Mouse (Mus musculus) thymus, adult 2 months (tissue): Measurements from ENCODE around the gene a. TPM values are rescaled to one million over a fixed set of nuclear protein-coding genes. Genes with fewer than 3 reads are reported as not detected.

Source experiments
- DNase-seq: peaks from one replicate; pipeline ENCODE4 v3.0.0; 2021
- H3K27ac ChIP-seq: fragments of 200-500 bp; 2 replicates; pipeline ENCODE4 v1.5.1; 2012; ENCODE audit warnings: low read length, control low read depth; ENCODE audit not compliant: control insufficient read depth, insufficient read depth
- H3K27me3 ChIP-seq: fragments of 200-500 bp; 2 replicates; pipeline ENCODE4 v1.6.1; 2012; ENCODE audit warnings: mild to moderate bottlenecking, low read length, moderate library complexity, mixed read lengths; ENCODE audit not compliant: control insufficient read depth, insufficient read depth
- H3K36me3 ChIP-seq: fragments of 200-500 bp; 2 replicates; pipeline ENCODE4 v1.6.1; 2012; ENCODE audit warnings: mild to moderate bottlenecking, low read length, moderate library complexity; ENCODE audit not compliant: control insufficient read depth, insufficient read depth
- H3K4me1 ChIP-seq: fragments of 200-500 bp; replicated peaks from 2 replicates; pipeline ENCODE4 v1.6.1; 2012; ENCODE audit warnings: low read length; ENCODE audit not compliant: control insufficient read depth, insufficient read depth
- H3K4me3 ChIP-seq: fragments of 200-500 bp; 2 replicates; pipeline ENCODE4 v1.5.1; 2012; ENCODE audit warnings: mild to moderate bottlenecking, low read length, control low read depth, moderate library complexity; ENCODE audit not compliant: control insufficient read depth, insufficient read depth
- CTCF ChIP-seq: fragments of 200-500 bp; IDR thresholded peaks from 2 replicates; pipeline ENCODE4 v1.5.1; 2012; ENCODE audit warnings: mild to moderate bottlenecking, control low read depth, low read length, moderate library complexity, borderline replicate concordance; ENCODE audit not compliant: control insufficient read depth, poor library complexity, insufficient read depth; ENCODE audit errors: extremely low read depth
- POLR2A ChIP-seq: fragments of 200-500 bp; IDR thresholded peaks from 2 replicates; pipeline ENCODE4 v1.6.1; 2012; ENCODE audit warnings: mild to moderate bottlenecking, low read length, control low read depth, moderate library complexity; ENCODE audit not compliant: control insufficient read depth, poor library complexity, insufficient read depth; ENCODE audit errors: extremely low read depth
- WGBS: fragments of 180-500 bp; shearing (Covaris S2); methylation state at CpG from one replicate; pipeline ENCODE4 v1.1.7; 2018; 5-methylcytosine and 5-hydroxymethylcytosine counted together
- polyA plus RNA-seq: library from polyadenylated mRNA; depleted of rRNA; stranded (reverse); fragments of >200 nt; gene quantifications from 2 replicates; pipeline ENCODE4 v1.2.3, GENCODE M21; 2012

The a gene
- polyA plus RNA-seq, 1 experiment: 4.7 TPM

DNA sequence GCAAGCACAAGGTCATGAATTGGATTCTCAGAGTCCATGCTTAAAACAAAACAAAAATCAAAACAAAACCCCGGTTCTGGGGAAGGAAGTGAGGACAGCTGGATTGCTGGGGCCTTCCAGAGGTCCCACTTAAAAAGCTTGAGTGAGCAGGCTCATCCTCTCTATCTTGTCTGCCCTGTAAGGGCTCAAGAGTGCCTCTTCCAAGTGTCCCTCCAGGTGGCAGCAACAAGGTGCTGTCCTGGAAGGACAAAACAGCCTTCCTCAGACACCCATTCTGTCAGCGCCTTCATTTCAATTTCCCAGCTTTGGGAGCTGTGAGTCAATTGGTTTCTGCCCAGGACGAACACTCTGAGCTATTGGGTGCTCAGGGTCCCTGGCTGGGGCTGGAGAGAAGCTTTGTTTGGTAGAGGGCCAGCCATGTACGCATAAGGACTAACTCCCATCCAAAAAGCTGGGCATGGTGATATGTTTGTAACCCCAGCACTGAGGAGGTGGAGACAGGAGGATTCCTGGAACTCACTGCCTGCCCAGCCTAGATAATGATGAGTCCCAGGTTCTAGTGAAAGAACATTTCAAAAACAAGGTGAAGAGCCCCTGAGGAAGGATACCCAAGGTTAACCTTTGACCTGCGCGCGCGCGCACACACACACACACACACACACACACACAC, 26.2 kb upstream of the a start:
- TF ChIP-seq CTCF: no peak
- TF ChIP-seq POLR2A: no peak
- WGBS: 84% methylated on average over 9 of the region's 9 CpGs
- Histone ChIP-seq H3K27me3 (no peaks in the 10 kb centered on the region), H3K36me3 (no peaks in the 10 kb centered on the region), H3K27ac (no peak overlapping the region), H3K4me3 (no peak overlapping the region), H3K4me1 (no peaks in the 10 kb centered on the region)
- no peak for DNase-seq

DNA sequence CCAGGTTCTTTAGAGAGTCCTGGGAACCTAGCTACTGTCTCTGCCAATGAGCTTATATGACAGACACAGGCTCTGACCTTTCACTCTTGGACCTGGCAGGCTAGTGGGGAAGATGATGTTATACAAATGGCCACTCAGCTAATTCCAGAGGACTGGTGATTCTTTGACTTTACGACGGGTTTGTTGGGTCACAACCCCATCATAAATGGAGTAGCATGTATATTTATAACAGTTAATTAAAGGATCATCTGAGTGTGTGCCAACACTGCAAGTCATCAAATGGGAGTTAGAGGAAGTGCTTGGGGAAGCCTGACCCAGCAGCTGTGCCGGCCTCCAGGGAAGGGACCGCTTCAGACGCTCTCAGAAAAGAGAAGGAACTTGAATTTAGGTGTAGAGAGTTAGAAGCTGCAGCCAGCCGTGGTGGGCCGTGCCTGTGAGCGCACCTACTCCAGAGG, 25.6 kb upstream of the a start:
- no peaks in the 10 kb centered on the region for H3K27me3 ChIP-seq
- H3K36me3 ChIP-seq: no peaks in the 10 kb centered on the region
- H3K4me1 ChIP-seq: no peaks in the 10 kb centered on the region
- WGBS: 31% methylated on average over 8 of the region's 8 CpGs
- no peak for TF ChIP-seq CTCF
- no peak for TF ChIP-seq POLR2A
- H3K4me3 ChIP-seq: no peak overlapping the region
- no peak for DNase-seq
- no peak overlapping the region for H3K27ac ChIP-seq

DNA sequence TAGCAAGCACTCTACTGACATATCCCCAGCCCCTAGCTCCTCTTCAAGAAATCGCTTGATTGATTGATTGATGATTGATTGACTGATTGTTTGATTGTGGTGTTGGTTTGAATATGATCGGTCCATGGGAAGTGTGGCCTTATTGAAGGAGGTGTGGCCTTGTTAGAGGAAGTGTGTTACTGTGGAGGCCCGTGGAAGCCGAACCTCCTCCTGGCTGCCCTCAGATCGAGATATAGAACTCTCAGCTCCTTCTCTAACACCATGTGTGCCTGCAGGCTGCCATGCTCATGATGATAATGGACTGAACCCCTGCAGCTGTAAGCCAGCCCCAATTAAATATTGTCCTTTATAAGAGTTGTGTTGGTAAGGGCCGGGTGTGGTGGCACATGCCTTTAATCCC, 24.2 kb upstream of the a start:
- Histone ChIP-seq H3K4me1 (no peaks in the 10 kb centered on the region), H3K4me3 (no peak overlapping the region), H3K36me3 (no peaks in the 10 kb centered on the region), H3K27ac (no peak overlapping the region), H3K27me3 (no peaks in the 10 kb centered on the region)
- no peak for DNase-seq
- WGBS: 74% methylated on average over 6 of the region's 6 CpGs
- TF ChIP-seq POLR2A: no peak
- TF ChIP-seq CTCF: no peak

DNA sequence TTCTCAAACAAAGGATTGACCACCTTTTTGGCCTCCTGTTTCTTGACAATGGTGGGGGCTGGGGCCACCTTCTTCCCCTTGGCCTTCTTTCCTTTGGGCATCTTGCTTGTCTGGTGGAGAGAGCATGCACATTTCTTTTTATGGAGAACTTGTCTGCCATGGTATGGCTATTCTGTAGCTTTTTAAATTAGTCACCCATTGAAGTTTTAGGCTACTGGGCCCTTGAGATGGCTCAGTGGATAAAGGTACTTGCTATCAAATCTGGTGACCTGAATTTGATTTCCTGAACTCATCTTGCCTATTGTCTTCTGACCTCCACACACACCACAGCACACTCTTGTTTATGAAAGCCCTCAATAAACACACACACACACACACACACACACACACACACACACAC, 21.3 kb upstream of the a start, which contains the start of gene Gm14214:
TSS of gene Gm14214 (minus strand) at position 101 of the 400 bp plus-strand sequence.
- no peak within 1 kb of the TSS for H3K4me3 ChIP-seq
- DNase-seq: no peak
- H3K36me3 ChIP-seq: no peaks in the 10 kb centered on the region
- H3K27me3 ChIP-seq: no peaks in the 10 kb centered on the region
- no peak within 1 kb of the TSS for H3K27ac ChIP-seq
- no peaks in the 10 kb centered on the region for H3K4me1 ChIP-seq
- TF ChIP-seq POLR2A (no peak), CTCF (no peak)

DNA sequence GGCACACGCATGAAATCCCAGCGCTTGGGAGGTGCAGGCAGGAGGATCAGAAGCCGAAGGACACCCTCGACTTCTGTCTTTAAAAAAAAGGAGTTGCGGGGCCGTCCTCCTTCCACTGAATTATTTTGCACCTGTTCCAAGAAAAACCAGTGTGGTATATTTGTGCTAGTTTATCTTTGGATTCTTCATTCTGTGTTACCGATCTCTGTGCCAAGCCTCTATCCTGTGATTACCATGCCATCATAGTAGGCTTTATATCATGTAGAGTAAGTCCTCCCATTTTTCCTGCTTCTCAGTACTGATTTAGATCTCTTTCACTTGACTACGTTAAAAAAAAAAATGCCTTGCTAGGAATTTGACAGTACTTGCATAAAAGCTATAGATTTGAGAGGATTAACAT, 19.6 kb upstream of the a start:
- 89% methylated on average over 8 of the region's 8 CpGs for WGBS
- H3K27ac ChIP-seq: no peak overlapping the region
- DNase-seq: no peak
- H3K4me3 ChIP-seq: no peak overlapping the region
- H3K4me1 ChIP-seq: no peaks in the 10 kb centered on the region
- TF ChIP-seq CTCF (no peak), POLR2A (no peak)
- H3K27me3 ChIP-seq: no peaks in the 10 kb centered on the region
- H3K36me3 ChIP-seq: no peaks in the 10 kb centered on the region

DNA sequence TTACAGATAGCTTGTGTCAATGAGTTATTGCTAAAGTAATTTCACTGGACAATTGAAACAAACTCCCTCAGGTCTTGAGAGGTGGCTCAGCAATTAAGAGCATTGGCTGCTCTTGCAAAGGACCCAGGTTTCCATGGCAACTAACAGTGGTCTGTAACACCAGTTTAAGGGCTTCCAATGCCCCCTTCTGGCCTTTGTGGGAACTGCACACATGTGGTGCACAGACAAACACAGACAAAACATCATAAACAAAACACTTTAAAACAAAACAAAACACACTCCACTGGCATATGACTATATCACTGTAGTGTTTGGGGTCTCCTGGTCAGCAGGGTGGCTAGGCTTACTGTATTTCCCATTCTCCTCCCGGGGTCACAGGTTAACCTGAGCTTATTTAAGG, 17.2 kb upstream of the a start:
- H3K4me1 ChIP-seq: no peaks in the 10 kb centered on the region
- no peaks in the 10 kb centered on the region for H3K36me3 ChIP-seq
- TF ChIP-seq CTCF: no peak
- no peak for TF ChIP-seq POLR2A
- H3K27me3 ChIP-seq: no peaks in the 10 kb centered on the region
- H3K27ac ChIP-seq: no peak overlapping the region
- H3K4me3 ChIP-seq: no peak overlapping the region
- 94% methylated on average over 1 of the region's 1 CpGs for WGBS
- no peak for DNase-seq

DNA sequence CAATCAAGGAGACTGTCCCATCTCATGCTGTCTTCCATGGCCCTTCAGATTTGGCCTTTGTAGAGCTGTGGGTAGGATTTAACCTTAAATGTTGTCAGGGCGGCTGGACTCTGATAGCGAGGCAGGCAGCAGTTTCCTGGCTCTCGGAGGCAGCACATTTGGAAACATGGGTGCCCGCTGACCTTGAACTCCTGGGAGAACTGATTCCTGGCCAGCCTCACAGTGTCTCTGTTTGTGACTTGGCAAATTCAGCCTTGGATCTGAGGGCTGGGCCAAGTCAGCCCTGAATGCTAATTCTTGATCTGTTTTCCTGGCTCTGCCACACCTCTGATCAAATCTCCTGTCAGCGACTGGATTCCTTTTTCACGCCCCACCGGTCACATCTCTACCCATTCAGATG, 14.7 kb upstream of the a start:
- no peak for TF ChIP-seq POLR2A
- TF ChIP-seq CTCF: no peak
- no peaks in the 10 kb centered on the region for H3K4me1 ChIP-seq
- no peak for DNase-seq
- H3K36me3 ChIP-seq: no peaks in the 10 kb centered on the region
- no peak overlapping the region for H3K27ac ChIP-seq
- H3K27me3 ChIP-seq: no peaks in the 10 kb centered on the region
- no peak overlapping the region for H3K4me3 ChIP-seq
- WGBS: 95% methylated on average over 7 of the region's 7 CpGs
